Mouse (Mus musculus) cerebellum, adult 2 months (tissue): ENCODE data around the gene Aldh5a1. TPM values are rescaled to one million over a fixed set of nuclear protein-coding genes. Genes with fewer than 3 reads are reported as not detected.

ENCODE experiments used
- DNase-seq, 2 experiments: peaks; one replicate each; pipeline ENCODE4 v3.0.0; 2021
- H3K27ac ChIP-seq: fragments of 200-500 bp; 2 replicates; pipeline ENCODE4 v1.5.1; 2012; ENCODE audit warnings: low read length, control low read depth, inconsistent platforms; ENCODE audit not compliant: insufficient read depth
- H3K27me3 ChIP-seq: fragments of 200-500 bp; 2 replicates; pipeline ENCODE4 v1.6.1; 2012; ENCODE audit warnings: inconsistent platforms, mild to moderate bottlenecking, low read length, moderate library complexity; ENCODE audit not compliant: control insufficient read depth, insufficient read depth
- H3K4me1 ChIP-seq: fragments of 200-500 bp; 2 replicates; pipeline ENCODE4 v1.6.1; 2011; ENCODE audit warnings: low read length; ENCODE audit not compliant: control insufficient read depth, insufficient read depth
- H3K4me3 ChIP-seq: fragments of 200-500 bp; replicated peaks from 2 replicates; pipeline ENCODE3; 2011; ENCODE audit warnings: mild to moderate bottlenecking, low read depth, low read length, control low read depth; ENCODE audit not compliant: insufficient read depth
- CTCF ChIP-seq: fragments of 200-500 bp; IDR thresholded peaks from 2 replicates; pipeline ENCODE4 v1.5.1; 2011; ENCODE audit warnings: low read depth, mild to moderate bottlenecking, control low read depth, low read length, moderate library complexity, borderline replicate concordance; ENCODE audit not compliant: insufficient read depth
- POLR2A ChIP-seq: fragments of 200-500 bp; IDR thresholded peaks from 2 replicates; pipeline ENCODE4 v1.6.1; 2011; ENCODE audit warnings: low read length, control low read depth, borderline replicate concordance; ENCODE audit not compliant: insufficient read depth
- WGBS: fragments of 180-500 bp; shearing (Covaris S2); methylation state at CpG from one replicate; pipeline ENCODE4 v1.1.7; 2018; 5-methylcytosine and 5-hydroxymethylcytosine counted together
- polyA plus RNA-seq: library from polyadenylated mRNA; depleted of rRNA; stranded (reverse); fragments of >200 nt; gene quantifications from 2 replicates; pipeline ENCODE4 v1.2.3, GENCODE M21; 2012

The Aldh5a1 gene
- polyA plus RNA-seq, 1 experiment = 43.6 TPM

DNA sequence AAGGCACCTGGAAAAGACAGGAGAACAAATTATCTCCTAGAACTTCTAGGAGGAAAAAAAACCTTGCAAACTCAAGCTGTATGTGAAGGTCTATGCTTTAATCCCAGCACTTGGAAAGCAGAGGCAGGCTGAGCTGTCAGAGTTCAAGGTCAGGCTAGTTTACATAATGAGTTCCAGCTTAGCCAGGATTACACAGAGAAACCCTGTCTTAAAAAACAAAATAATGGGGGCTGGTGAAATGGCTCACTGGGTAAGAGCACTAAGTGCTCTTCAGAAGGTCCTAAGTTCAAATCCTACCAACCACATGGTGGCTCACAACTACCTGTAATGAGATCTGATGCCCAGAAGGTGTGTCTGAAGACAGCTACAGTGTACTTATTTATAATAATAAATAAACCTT lies 6.9 kb downstream of the Aldh5a1 start:
- TF ChIP-seq CTCF (no peak), POLR2A (no peak)
- no peak for DNase-seq

GRCm38 (mm10) chr13:24923991-24924390 lies 13.5 kb downstream of the Aldh5a1 start:
- 87% methylated on average over 5 of the region's 5 CpGs for WGBS
- no peak for TF ChIP-seq CTCF
- no peak for TF ChIP-seq POLR2A
- no peaks in the 10 kb centered on the region for H3K27me3 ChIP-seq
- no peaks in the 10 kb centered on the region for H3K4me1 ChIP-seq
- DNase-seq = no peak
- no peak overlapping the region for H3K4me3 ChIP-seq
- no peak overlapping the region for H3K27ac ChIP-seq

More for the DNA sequence above, 6.9 kb downstream of the Aldh5a1 start:
- Histone ChIP-seq H3K27me3 (no peaks in the 10 kb centered on the region), H3K27ac (no peak overlapping the region), H3K4me1 (no peaks in the 10 kb centered on the region), H3K4me3 (no peak overlapping the region)

GRCm38 (mm10) chr13:24921281-24921680 lies 16.2 kb downstream of the Aldh5a1 start:
- Histone ChIP-seq H3K27ac (no peak overlapping the region), H3K4me1 (no peaks in the 10 kb centered on the region), H3K27me3 (no peaks in the 10 kb centered on the region), H3K4me3 (no peak overlapping the region)
- TF ChIP-seq CTCF (no peak), POLR2A (no peak)
- WGBS = 93% methylated on average over 6 of the region's 6 CpGs
- no peak for DNase-seq

DNA sequence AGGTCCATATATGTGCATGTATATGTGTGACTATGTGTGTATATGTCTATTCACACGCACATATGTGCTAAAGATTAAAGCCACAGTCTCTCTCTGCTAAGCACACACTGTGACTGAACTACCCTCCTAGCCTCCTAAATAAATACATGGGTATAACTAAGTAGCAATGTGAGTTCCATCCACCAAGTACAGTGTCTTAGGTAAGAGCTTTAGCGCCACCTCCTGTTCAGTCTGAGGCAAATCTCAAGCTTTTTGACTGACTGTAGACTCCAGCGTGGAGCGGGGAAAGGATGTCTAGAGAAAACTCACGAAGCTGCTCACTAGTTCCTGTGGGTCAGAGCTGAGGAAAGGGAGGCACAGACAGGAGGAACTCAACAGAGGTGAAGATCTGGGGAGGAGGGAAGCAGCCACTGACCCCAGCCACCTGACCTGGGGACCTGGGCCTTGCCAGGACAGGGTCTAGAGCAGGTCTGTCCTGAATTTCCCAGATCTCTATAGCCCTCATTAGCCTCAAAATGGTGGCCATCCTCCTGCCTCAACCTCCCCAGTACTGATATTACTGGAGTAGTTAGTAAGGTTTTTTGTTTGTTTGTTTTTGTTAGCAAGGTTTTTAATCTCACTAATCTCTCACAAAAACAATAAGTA lies 17.0 kb downstream of the Aldh5a1 start:
- Histone ChIP-seq H3K27me3 (no peaks in the 10 kb centered on the region), H3K4me3 (no peak overlapping the region), H3K27ac (no peak overlapping the region), H3K4me1 (no peaks in the 10 kb centered on the region)
- 28% methylated on average over 5 of the region's 5 CpGs for WGBS
- DNase-seq = peak; percentile 23 to 36
- TF ChIP-seq POLR2A = no peak
- peak; percentile 45; the same call in 1 of the 2 replicates for TF ChIP-seq CTCF

DNA sequence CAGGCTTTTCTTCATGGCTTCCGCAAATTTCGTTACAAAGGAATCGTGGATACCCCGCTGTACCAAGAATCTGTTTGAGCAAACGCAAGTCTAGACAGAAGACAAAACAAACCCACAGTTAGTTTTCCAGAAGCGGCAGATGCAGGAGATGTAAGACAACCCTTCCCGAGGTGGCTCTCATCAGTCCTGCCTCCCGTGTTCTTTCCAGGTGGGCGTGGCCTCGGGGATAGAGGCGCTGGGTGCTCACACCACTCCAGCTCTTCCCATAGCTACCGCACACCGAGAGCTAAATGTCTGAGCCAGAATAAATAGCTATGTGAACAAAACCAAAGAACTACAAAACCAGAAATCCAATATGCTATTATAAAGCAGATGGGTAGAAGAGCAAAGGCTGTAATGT lies 21.6 kb downstream of the Aldh5a1 start:
- DNase-seq = no peak
- Histone ChIP-seq H3K27me3 (no peaks in the 10 kb centered on the region), H3K27ac (no peak overlapping the region), H3K4me1 (no peaks in the 10 kb centered on the region), H3K4me3 (no peak overlapping the region)
- TF ChIP-seq POLR2A (no peak), CTCF (no peak)
- 72% methylated on average over 13 of the region's 13 CpGs for WGBS

DNA sequence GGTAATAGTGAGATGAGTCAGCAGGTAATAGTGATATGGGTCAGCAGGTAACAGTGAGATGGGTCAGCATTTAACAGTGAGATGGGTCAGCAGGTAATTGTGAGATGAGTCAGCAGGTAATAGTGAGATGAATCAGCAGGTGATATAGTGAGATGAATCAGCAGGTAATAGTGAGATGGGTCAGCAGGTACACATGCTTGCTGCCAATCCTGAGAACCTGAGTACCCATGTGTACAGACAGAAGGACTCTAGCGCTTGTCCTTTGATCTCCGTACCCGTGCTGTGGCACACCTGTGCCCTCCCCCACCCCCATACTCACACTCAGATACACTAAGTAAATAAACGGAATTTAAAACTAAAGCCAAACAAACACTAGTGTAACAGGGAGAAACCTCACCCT lies 22.5 kb downstream of the Aldh5a1 start:
- Histone ChIP-seq H3K4me1 (no peaks in the 10 kb centered on the region), H3K27ac (no peak overlapping the region), H3K27me3 (no peaks in the 10 kb centered on the region), H3K4me3 (no peak overlapping the region)
- WGBS = 95% methylated on average over 4 of the region's 4 CpGs
- TF ChIP-seq CTCF = no peak
- no peak for TF ChIP-seq POLR2A
- no peak for DNase-seq

- 90% methylated on average over 7 of the region's 7 CpGs for WGBS
- H3K27ac ChIP-seq = no peak overlapping the region
- H3K4me3 ChIP-seq = no peak overlapping the region
- H3K27me3 ChIP-seq = no peaks in the 10 kb centered on the region
- no peaks in the 10 kb centered on the region for H3K4me1 ChIP-seq
- TF ChIP-seq POLR2A (no peak), CTCF (no peak)
- no peak for DNase-seq
Measured at GRCm38 (mm10) chr13:24913576-24913975, 23.9 kb downstream of the Aldh5a1 start.

DNA sequence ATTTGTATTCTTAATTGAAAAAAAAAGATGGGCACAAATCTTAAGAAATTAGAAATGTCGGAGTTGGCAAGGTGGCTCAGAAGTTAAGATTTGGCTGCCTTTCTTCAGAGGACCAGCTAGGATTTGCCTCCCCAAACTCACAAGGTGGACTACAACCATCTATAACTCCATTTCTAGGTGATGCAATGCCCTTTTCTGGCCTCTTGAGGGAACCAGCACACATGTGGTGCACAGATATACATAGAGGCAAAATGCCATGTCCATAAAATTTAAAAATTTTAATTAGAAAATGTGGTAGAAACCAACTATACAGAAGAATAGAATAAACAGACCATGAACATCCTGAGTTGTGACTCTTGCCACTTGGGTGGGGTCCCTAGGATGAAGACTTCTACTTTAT lies 28.3 kb downstream of the Aldh5a1 start:
- no peak for DNase-seq
- H3K4me1 ChIP-seq = no peaks in the 10 kb centered on the region
- no peak overlapping the region for H3K27ac ChIP-seq
- H3K4me3 ChIP-seq = no peak overlapping the region
- H3K27me3 ChIP-seq = no peaks in the 10 kb centered on the region
- 84% methylated on average over 1 of the region's 1 CpGs for WGBS
- TF ChIP-seq CTCF = no peak
- no peak for TF ChIP-seq POLR2A
